Mouse (Mus musculus): ENCODE results near the gene Sox12. TPM values are rescaled to one million over a fixed set of nuclear protein-coding genes. Genes with fewer than 3 reads are reported as not detected.
A peak's percentile ranks its signal among the peaks of the same experiment; 100 is the strongest.
"Not testable (repeated sequence)": the region's sequence is repeated elsewhere in the genome, so short reads cannot be mapped to it uniquely, and the experiment has no call there.

The Sox12 gene
- total and polyA plus RNA-seq, 2 experiments from 2014 or later, result 10.8 to 55.7 TPM

GRCm38 (mm10) chr2:152438963-152439362 lies 41.1 kb upstream of the Sox12 start:
- Histone ChIP-seq H3K4me1 (ENCODE audit: insufficient read depth, low read length) (0 out of 2 replicates have a peak, but pooled peaks cover 3% of the 10 kb centered on the region), H3K27ac (ENCODE audit: low read depth, low read length) (no peak overlapping the region), H3K36me3 (ENCODE audit: insufficient read depth, low read length) (no peaks in the 10 kb centered on the region), H3K9ac (replicated peaks; ENCODE audit: low read length, poor library complexity, severe bottlenecking) (no peak overlapping the region), H3K4me3 (ENCODE audit: low read depth, low read length) (no peak overlapping the region), H3K9me3 (ENCODE audit: low read length) (no peaks in the 10 kb centered on the region), H3K27me3 (ENCODE audit: insufficient read depth, low read length) (no peaks in the 10 kb centered on the region), H3K4me2 (ENCODE audit: low read depth, low read length, poor library complexity, severe bottlenecking) (no peak overlapping the region)
- peak; percentile 52 for TF ChIP-seq CTCF (IDR thresholded peaks at IDR 0.05)
- 79% methylated on average over 1 of the region's 1 CpGs for WGBS
- ATAC-seq (ENCODE audit: low FRiP score) (no peak), DNase-seq (ENCODE audit: low spot score) (no peak)

DNA sequence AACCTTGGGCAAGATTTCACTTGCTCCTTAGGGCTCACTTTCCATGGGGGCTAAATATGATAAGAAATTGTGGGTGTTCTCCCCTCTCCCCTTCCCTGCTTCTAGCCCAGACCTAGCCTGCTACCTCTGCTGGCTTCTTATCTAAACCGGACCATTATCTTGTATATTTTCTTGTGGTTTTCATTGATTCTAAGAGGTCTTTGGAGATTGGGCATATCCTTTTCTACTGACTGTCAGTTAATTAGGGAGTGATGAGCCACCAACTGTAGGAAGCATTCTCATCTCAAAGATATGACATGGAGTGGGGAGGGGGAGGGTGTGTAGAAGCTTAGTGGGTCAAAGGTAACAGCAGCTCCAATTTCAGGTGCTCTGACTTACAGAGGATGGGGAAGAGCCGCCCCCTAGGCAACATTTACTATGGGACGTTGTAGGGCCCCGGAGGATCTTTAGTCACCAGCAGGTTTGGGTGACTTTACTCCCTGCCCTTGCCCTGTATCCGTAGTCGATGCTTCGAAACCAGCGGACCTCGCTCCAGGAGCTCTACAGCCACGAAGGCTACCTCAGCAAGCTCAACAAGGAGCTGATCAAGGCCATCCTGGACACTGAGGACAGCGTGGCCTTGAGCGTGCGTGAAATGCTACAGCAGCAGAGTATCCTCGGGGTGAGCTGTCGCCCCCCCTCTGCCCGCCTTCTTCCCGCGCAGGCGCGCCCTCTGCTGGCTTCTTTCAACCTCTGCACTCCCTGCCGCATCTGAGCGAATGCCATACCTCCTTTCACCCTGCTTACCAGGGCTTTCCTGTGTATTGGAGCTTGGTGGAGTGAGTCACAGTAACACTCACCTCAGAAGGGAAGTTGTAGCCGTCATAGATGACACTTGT lies 39.4 kb upstream of the Sox12 start:
- peak; percentile 85 for ATAC-seq (ENCODE audit: low FRiP score)
- H3K4me2 ChIP-seq (ENCODE audit: low read depth, low read length, poor library complexity, severe bottlenecking), result peak overlapping the region; percentile 46
- 0 out of 2 replicates have a peak, but pooled peaks cover 3% of the 10 kb centered on the region for H3K4me1 ChIP-seq (ENCODE audit: insufficient read depth, low read length)
- H3K27ac ChIP-seq (ENCODE audit: low read depth, low read length), result no peak overlapping the region
- H3K27me3 ChIP-seq (ENCODE audit: insufficient read depth, low read length), result no peaks in the 10 kb centered on the region
- peak; percentile 97 for TF ChIP-seq CTCF (IDR thresholded peaks at IDR 0.05)
- peak overlapping the region; percentile 46; the same call in 1 of the 2 replicates for H3K9ac ChIP-seq (replicated peaks; ENCODE audit: low read length, poor library complexity, severe bottlenecking)
- DNase-seq (ENCODE audit: low spot score), result peak; percentile 87
- peak overlapping the region; percentile 23; the same call in 1 of the 2 replicates for H3K4me3 ChIP-seq (ENCODE audit: low read depth, low read length)
- no peaks in the 10 kb centered on the region for H3K36me3 ChIP-seq (ENCODE audit: insufficient read depth, low read length)
- 3% methylated on average over 22 of the region's 23 CpGs for WGBS
- no peaks in the 10 kb centered on the region for H3K9me3 ChIP-seq (ENCODE audit: low read length)

DNA sequence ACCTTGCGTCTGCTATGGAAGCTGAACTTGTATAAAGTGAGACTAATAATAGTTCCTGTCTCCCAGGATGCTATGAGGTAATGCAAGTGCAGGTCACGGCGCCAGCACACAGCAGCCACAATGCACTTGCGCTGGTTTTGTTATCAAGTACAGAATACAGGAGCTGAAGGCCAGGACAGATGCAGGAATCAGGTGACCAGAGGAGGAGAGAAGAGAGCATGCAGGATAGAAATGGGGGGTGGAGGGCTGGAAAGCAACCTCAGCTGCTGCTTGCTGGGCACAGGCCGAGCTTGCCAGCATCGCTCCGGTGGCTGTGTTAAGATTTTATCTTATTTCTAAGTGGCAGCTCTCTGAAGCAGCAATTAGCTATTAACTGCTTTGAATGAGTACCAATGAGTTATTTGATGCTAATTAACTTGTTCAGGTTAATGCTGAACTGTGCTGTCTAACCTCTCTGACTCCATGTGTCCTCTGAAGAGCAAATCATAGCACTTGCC lies 38.6 kb upstream of the Sox12 start:
- Histone ChIP-seq H3K9ac (replicated peaks; ENCODE audit: low read length, poor library complexity, severe bottlenecking) (no peak overlapping the region), H3K36me3 (ENCODE audit: insufficient read depth, low read length) (no peaks in the 10 kb centered on the region), H3K4me2 (ENCODE audit: low read depth, low read length, poor library complexity, severe bottlenecking) (no peak overlapping the region), H3K27me3 (ENCODE audit: insufficient read depth, low read length) (no peaks in the 10 kb centered on the region), H3K4me1 (ENCODE audit: insufficient read depth, low read length) (0 out of 2 replicates have a peak, but pooled peaks cover 3% of the 10 kb centered on the region), H3K27ac (ENCODE audit: low read depth, low read length) (no peak overlapping the region), H3K9me3 (ENCODE audit: low read length) (no peaks in the 10 kb centered on the region), H3K4me3 (ENCODE audit: low read depth, low read length) (no peak overlapping the region)
- DNase-seq (ENCODE audit: low spot score) (peak; percentile 40), ATAC-seq (ENCODE audit: low FRiP score) (no peak)
- 71% methylated on average over 7 of the region's 7 CpGs for WGBS
- no peak for TF ChIP-seq CTCF (IDR thresholded peaks at IDR 0.05)

DNA sequence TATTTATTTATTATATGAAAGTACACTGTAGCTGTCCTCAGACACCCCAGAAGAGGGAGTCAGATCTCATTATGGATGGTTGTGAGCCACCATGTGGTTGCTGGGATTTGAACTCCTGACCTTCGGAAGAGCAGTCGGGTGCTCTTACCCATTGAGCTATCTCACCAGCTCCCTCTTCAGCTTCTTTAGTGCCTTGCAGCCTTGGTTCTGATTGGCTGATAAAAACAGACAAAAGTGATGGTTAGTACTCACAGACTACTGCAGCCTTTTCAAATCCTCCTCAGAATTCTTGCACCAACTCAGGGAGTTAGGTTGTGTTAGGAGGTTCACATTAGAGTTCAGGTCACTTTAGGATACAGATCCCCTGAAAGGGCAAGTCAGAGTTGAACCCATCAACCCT lies 30.6 kb upstream of the Sox12 start:
- not testable (repeated sequence) for H3K4me2 ChIP-seq (ENCODE audit: low read depth, low read length, poor library complexity, severe bottlenecking); H3K4me3 ChIP-seq (ENCODE audit: low read depth, low read length); H3K36me3 ChIP-seq (ENCODE audit: insufficient read depth, low read length); DNase-seq (ENCODE audit: low spot score); H3K9ac ChIP-seq (replicated peaks; ENCODE audit: low read length, poor library complexity, severe bottlenecking); H3K27me3 ChIP-seq (ENCODE audit: insufficient read depth, low read length); ATAC-seq (ENCODE audit: low FRiP score); H3K9me3 ChIP-seq (ENCODE audit: low read length); H3K27ac ChIP-seq (ENCODE audit: low read depth, low read length); H3K4me1 ChIP-seq (ENCODE audit: insufficient read depth, low read length)
- peak; percentile 26 for TF ChIP-seq CTCF (IDR thresholded peaks at IDR 0.05)
- WGBS, result 96% methylated on average over 2 of the region's 2 CpGs

DNA sequence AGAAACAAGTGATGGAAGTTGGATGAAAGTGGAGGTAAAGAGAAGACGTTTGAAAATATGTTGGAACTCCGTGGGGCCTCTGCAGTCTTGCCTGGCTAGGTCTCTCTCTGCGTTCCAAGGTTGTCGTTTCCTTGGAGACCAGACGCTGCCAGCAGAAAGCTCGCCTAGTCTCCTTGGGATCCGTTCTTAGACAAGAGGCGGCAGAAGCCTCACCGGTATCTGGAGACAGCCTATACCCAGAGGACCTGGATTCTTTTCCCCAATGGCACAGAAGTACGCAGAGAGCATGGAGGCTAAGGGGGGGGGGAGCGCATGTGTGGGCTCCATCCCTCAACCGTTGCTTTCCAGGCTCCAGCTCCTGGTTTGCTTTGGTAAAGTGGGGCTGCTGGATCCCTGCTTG lies 29.6 kb upstream of the Sox12 start:
- Histone ChIP-seq H3K27ac (ENCODE audit: low read depth, low read length) (peak overlapping the region; percentile 38; the same call in 1 of the 2 replicates), H3K27me3 (ENCODE audit: insufficient read depth, low read length) (no peaks in the 10 kb centered on the region), H3K9me3 (ENCODE audit: low read length) (no peaks in the 10 kb centered on the region), H3K36me3 (ENCODE audit: insufficient read depth, low read length) (no peaks in the 10 kb centered on the region), H3K4me1 (ENCODE audit: insufficient read depth, low read length) (peaks cover 4% of the 10 kb centered on the region; the same call in 1 of the 2 replicates), H3K4me3 (ENCODE audit: low read depth, low read length) (peak overlapping the region; percentile 7; the same call in 1 of the 2 replicates), H3K4me2 (ENCODE audit: low read depth, low read length, poor library complexity, severe bottlenecking) (peak overlapping the region; percentile 38), H3K9ac (replicated peaks; ENCODE audit: low read length, poor library complexity, severe bottlenecking) (no peak overlapping the region)
- ATAC-seq (ENCODE audit: low FRiP score) (no peak), DNase-seq (ENCODE audit: low spot score) (no peak)
- no peak for TF ChIP-seq CTCF (IDR thresholded peaks at IDR 0.05)
- WGBS, result 4% methylated on average over 12 of the region's 12 CpGs

- DNase-seq (ENCODE audit: low spot score) (no peak), ATAC-seq (ENCODE audit: low FRiP score) (no peak)
- H3K4me3 ChIP-seq (ENCODE audit: low read depth, low read length), result no peak overlapping the region; the same call in 1 of the 2 replicates
- H3K4me1 ChIP-seq (ENCODE audit: insufficient read depth, low read length), result peaks cover 8% of the 10 kb centered on the region; the same call in 1 of the 2 replicates
- no peak for TF ChIP-seq CTCF (IDR thresholded peaks at IDR 0.05)
- H3K9me3 ChIP-seq (ENCODE audit: low read length), result no peaks in the 10 kb centered on the region
- H3K27ac ChIP-seq (ENCODE audit: low read depth, low read length), result 0 out of 2 replicates have a peak overlapping the region, but pooled peaks have one; percentile 96
- H3K4me2 ChIP-seq (ENCODE audit: low read depth, low read length, poor library complexity, severe bottlenecking), result peak overlapping the region; percentile 78
- WGBS, result over 99% methylated on average over 3 of the region's 3 CpGs
- no peaks in the 10 kb centered on the region for H3K27me3 ChIP-seq (ENCODE audit: insufficient read depth, low read length)
- H3K9ac ChIP-seq (replicated peaks; ENCODE audit: low read length, poor library complexity, severe bottlenecking), result no peak overlapping the region
- H3K36me3 ChIP-seq (ENCODE audit: insufficient read depth, low read length), result no peaks in the 10 kb centered on the region
These were observed 17.9 kb upstream of the Sox12 start for GRCm38 (mm10) chr2:152415786-152416185.
